Mouse (Mus musculus) liver, adult 2 months (tissue): ENCODE results near the gene St3gal6.

ENCODE experiments used
- CTCF ChIP-seq: fragments of 200-500 bp; IDR thresholded peaks from 2 replicates; pipeline ENCODE4 v1.5.1; 2011; ENCODE audit warnings: low read depth, low read length, control low read depth
- POLR2A ChIP-seq: fragments of 200-500 bp; IDR thresholded peaks from 2 replicates; pipeline ENCODE4 v1.6.1; 2011; ENCODE audit warnings: low read length, control low read depth; ENCODE audit not compliant: insufficient read depth; ENCODE audit errors: extremely low read depth

GRCm38 (mm10) chr16:58523044-58523859, 791 bp downstream of the St3gal6 start:
- TF ChIP-seq CTCF = no peak
- TF ChIP-seq POLR2A = no peak
